Mouse (Mus musculus): Measurements from ENCODE around the gene Cdkl1.

- TF ChIP-seq CTCF (IDR thresholded peaks at IDR 0.05; ENCODE audit: low read depth) (no peak), EP300 (optimal IDR thresholded peaks at IDR 0.05) (no peak)
These were observed 13.1 kb downstream of the Cdkl1 start for GRCm38 (mm10) chr12:69777957-69778356.
